Mouse (Mus musculus): ENCODE results near the gene Qsox2. TPM values are rescaled to one million over a fixed set of nuclear protein-coding genes. Genes with fewer than 3 reads are reported as not detected.

Qsox2 gene
- polyA plus RNA-seq, 2 experiments from 2014 or later: 2.0 to 2.6 TPM

Other genes with a start within 250 kb of the Qsox2 start
- 10 to 100 TPM; 14.0 to 17.0 TPM for gene Ubac1, start 215.8 kb downstream of the Qsox2 start, polyA plus RNA-seq (2017; shearing (Covaris generic))
- 1 to 10 TPM; 1.1 to 1.3 TPM for gene Nacc2, start 114.3 kb downstream of the Qsox2 start, polyA plus RNA-seq (2017; shearing (Covaris generic))
- gene Lhx3, start 29.2 kb downstream of the Qsox2 start, polyA plus RNA-seq (2017; shearing (Covaris generic)): not detected
- gene Ccdc187, start 57.0 kb upstream of the Qsox2 start, polyA plus RNA-seq (2017; shearing (Covaris generic)): not detected
- gene Gpsm1, start 78.0 kb upstream of the Qsox2 start, polyA plus RNA-seq (2017; shearing (Covaris generic)): 1 to 10 TPM; 1.8 to 2.7 TPM
- 1 to 10 TPM; 6.5 to 7.4 TPM for gene Dnlz, start 114.6 kb upstream of the Qsox2 start, polyA plus RNA-seq (2017; shearing (Covaris generic))
- 1 to 10 TPM; 1.5 to 2.3 TPM for gene Card9, start 123.4 kb upstream of the Qsox2 start, polyA plus RNA-seq (2017; shearing (Covaris generic))
- 10 to 100 TPM; 20.1 to 24.4 TPM for gene Snapc4, start 143.1 kb upstream of the Qsox2 start, polyA plus RNA-seq (2017; shearing (Covaris generic))
- 10 to 100 TPM; 44.8 to 54.9 TPM for gene Entr1, start 151.8 kb upstream of the Qsox2 start, polyA plus RNA-seq (2017; shearing (Covaris generic))
- gene Pmpca, start 151.8 kb upstream of the Qsox2 start, polyA plus RNA-seq (2017; shearing (Covaris generic)): 10 to 100 TPM; 77.1 to 77.7 TPM
- 10 to 100 TPM in 1 of 2 experiments, 1 to 10 TPM in 1; 9.5 to 13.5 TPM for gene Inpp5e, start 171.7 kb upstream of the Qsox2 start, polyA plus RNA-seq (2017; shearing (Covaris generic))
- 10 to 100 TPM; 22.4 to 23.9 TPM for gene Sec16a, start 207.7 kb upstream of the Qsox2 start, polyA plus RNA-seq (2017; shearing (Covaris generic))

Measured in activated CD4-positive, CD25-positive, alpha-beta regulatory T cell, adult 4 months (primary cell).